Mouse (Mus musculus) midbrain, postnatal 0 days (tissue): Measurements from ENCODE around the gene Itgav. TPM values are rescaled to one million over a fixed set of nuclear protein-coding genes. Genes with fewer than 3 reads are reported as not detected.
A peak's percentile ranks its signal among the peaks of the same experiment; 100 is the strongest.

Source experiments
- ATAC-seq: fragments of 200-750 bp; cut with Nextera tagmentation; 2 replicates; pipeline ENCODE4 v1.8.0; 2017; ENCODE audit warnings: moderate number of reproducible peaks, mild to moderate bottlenecking, moderate TSS enrichment, moderate library complexity; ENCODE audit not compliant: low FRiP score
- DNase-seq: peaks from one replicate; pipeline ENCODE4 v3.0.0-alpha.2; 2015; ENCODE audit warnings: low spot score
- H3K27ac ChIP-seq: fragments of 300-500 bp; sonication (generic); 2 replicates; pipeline ENCODE4 v1.5.1; 2014; ENCODE audit warnings: low read depth, mild to moderate bottlenecking, low read length, mixed read lengths
- H3K27me3 ChIP-seq: fragments of 300-500 bp; sonication (generic); 2 replicates; pipeline ENCODE4 v1.6.1; 2014; ENCODE audit warnings: low read length, control low read depth, mixed read lengths; ENCODE audit not compliant: insufficient read depth
- H3K36me3 ChIP-seq: fragments of 300-500 bp; sonication (generic); 2 replicates; pipeline ENCODE4 v1.6.1; 2014; ENCODE audit warnings: low read length, control low read depth, mixed read lengths; ENCODE audit not compliant: insufficient read depth
- H3K4me1 ChIP-seq: fragments of 300-500 bp; sonication (generic); 2 replicates; pipeline ENCODE4 v1.6.1; 2014; ENCODE audit warnings: mild to moderate bottlenecking, control low read depth, antibody characterized with exemption, low read length, mixed read lengths; ENCODE audit not compliant: insufficient read depth
- H3K4me2 ChIP-seq: fragments of 300-500 bp; sonication (generic); 2 replicates; pipeline ENCODE4 v1.6.1; 2014; ENCODE audit warnings: low read depth, mild to moderate bottlenecking, low read length, mixed read lengths; ENCODE audit not compliant: poor library complexity, severe bottlenecking
- H3K4me3 ChIP-seq: fragments of 300-500 bp; sonication (generic); 2 replicates; pipeline ENCODE4 v1.5.1; 2014; ENCODE audit warnings: low read depth, mild to moderate bottlenecking, low read length, moderate library complexity
- H3K9ac ChIP-seq: fragments of 300-500 bp; sonication (generic); replicated peaks from 2 replicates; pipeline ENCODE4 v1.6.1; 2014; ENCODE audit warnings: mild to moderate bottlenecking, low read length, moderate library complexity, mixed read lengths; ENCODE audit not compliant: poor library complexity, severe bottlenecking
- H3K9me3 ChIP-seq: fragments of 300-500 bp; sonication (generic); 2 replicates; pipeline ENCODE4 v1.6.1; 2016; ENCODE audit warnings: low read length, control low read depth
- CTCF ChIP-seq: IDR thresholded peaks from 2 replicates; pipeline ENCODE4 v1.5.1; 2016; ENCODE audit warnings: antibody characterized with exemption, mild to moderate bottlenecking
- WGBS: fragments of 180-500 bp; shearing (Covaris S2); extraction: QIAGEN DNeasy Blood & Tissue Kit; methylation state at CpG from one replicate; pipeline ENCODE4 v1.1.7; 2014; 5-methylcytosine and 5-hydroxymethylcytosine counted together
- polyA plus RNA-seq: library from polyadenylated mRNA; unstranded; fragments of >200 nt; fragmentation: Nextera tagmentation; extraction: Ambion mirVana; gene quantifications from 2 replicates; pipeline ENCODE4 v1.2.1, GENCODE M21; 2015
- total RNA-seq: library from RNA; depleted of rRNA; stranded (reverse); fragments of >200 nt; gene quantifications from 2 replicates; pipeline ENCODE4 v1.2.3, GENCODE M21; 2014

The Itgav gene
- total and polyA plus RNA-seq, 2 experiments from 2014 or later = 30.7 to 30.8 TPM

DNA sequence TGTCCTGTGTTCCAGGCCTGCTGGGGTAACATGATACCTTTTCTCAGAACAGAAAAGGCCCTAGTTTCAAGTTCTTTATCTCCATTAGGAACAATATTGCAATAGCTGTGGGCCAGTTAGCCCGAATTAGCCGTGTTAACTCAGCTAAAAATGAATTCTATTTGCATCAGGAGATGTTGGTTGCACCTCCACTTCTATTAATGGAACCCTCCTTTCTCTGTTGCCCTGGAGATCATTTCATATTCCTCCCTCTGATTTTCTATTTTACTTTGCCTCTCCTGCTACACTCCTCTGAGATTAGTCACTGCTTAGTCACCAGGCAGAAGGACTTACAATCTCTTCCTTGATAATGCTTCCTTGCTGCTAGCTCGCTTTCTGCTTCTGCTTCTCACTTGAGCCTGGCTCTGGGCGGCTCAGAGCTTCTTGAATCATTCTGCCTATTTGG is 4.1 kb downstream of the Itgav start:
- Histone ChIP-seq H3K9ac (no peak overlapping the region), H3K36me3 (no peaks in the 10 kb centered on the region), H3K9me3 (no peaks in the 10 kb centered on the region), H3K4me2 (no peak overlapping the region), H3K27ac (no peak overlapping the region), H3K4me3 (no peak overlapping the region), H3K27me3 (peaks cover 4% of the 10 kb centered on the region; the same call in 1 of the 2 replicates), H3K4me1 (no peaks in the 10 kb centered on the region)
- 76% methylated on average over 4 of the region's 4 CpGs for WGBS
- no peak for DNase-seq
- no peak for TF ChIP-seq CTCF
- no peak for ATAC-seq

DNA sequence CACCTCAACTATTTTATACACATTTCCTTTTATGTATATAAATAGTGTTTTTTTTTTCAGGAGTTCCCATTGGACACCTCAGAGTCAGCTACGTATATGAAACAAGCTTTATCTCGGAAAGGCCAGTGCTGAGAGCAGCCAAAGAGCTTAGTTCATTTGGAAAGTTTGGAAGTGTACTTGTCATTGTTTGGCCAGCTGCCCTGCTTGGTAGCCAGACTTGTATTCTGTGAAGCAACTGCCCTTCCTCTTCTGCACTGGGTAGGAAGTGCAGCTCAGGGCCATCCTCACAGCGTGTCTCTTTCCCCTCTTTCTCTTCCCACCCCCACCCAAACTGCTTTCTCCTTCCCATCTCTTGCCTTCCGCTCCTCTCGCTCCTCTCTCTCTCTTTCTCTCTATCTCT is 5.1 kb downstream of the Itgav start:
- WGBS = 68% methylated on average over 5 of the region's 5 CpGs
- H3K9ac ChIP-seq = no peak overlapping the region
- DNase-seq (peak; percentile 54), ATAC-seq (no peak)
- no peak overlapping the region for H3K4me2 ChIP-seq
- TF ChIP-seq CTCF = no peak
- H3K4me1 ChIP-seq = no peaks in the 10 kb centered on the region
- no peak overlapping the region for H3K4me3 ChIP-seq
- no peaks in the 10 kb centered on the region for H3K9me3 ChIP-seq
- no peak overlapping the region for H3K27ac ChIP-seq
- H3K36me3 ChIP-seq = no peaks in the 10 kb centered on the region
- H3K27me3 ChIP-seq = peaks cover 4% of the 10 kb centered on the region; the same call in 1 of the 2 replicates

DNA sequence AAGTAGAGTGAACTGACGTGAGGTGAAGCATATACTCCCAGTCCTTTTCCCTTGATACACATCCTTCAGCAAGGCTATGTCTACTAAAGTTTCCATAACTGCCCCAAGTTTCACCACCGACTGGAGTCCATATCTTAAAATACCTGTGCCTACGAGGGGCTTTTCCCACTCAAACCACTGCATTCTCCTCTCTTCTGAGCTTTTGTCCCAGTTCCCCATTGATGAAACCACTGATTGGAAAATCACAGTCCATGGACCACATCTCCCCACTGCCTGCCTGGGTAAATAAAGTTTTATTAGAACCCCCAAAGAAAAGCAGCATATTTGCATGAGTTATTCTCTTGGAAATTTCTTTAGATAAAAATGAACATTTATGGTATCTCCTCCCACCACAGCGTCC is 8.7 kb downstream of the Itgav start:
- WGBS = 91% methylated on average over 4 of the region's 4 CpGs
- TF ChIP-seq CTCF = no peak
- H3K4me2 ChIP-seq = no peak overlapping the region
- no peaks in the 10 kb centered on the region for H3K4me1 ChIP-seq
- ATAC-seq = no peak
- H3K4me3 ChIP-seq = no peak overlapping the region
- H3K9ac ChIP-seq = no peak overlapping the region
- no peaks in the 10 kb centered on the region for H3K9me3 ChIP-seq
- no peak overlapping the region for H3K27ac ChIP-seq
- H3K27me3 ChIP-seq = no peaks in the 10 kb centered on the region
- no peaks in the 10 kb centered on the region for H3K36me3 ChIP-seq
- no peak for DNase-seq

DNA sequence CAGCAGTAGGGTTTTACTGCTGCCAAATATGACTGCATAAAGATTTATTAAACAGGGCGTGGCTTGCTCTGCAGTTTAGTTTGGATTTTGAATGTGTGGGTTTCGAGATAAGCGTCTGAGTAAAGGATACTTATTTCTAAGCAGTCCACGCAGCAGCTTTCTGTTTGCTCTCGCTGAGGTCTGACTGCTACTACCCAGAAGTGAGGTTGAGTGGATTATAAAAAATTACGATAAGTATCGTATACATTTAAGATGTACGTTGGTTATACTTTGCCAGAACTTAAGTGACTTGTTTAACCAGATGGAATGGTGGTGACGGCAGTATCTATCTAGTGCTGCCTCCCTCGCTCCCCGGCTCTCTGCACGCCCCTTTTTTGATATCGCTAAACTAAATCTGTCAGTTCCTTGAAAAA is 9.8 kb downstream of the Itgav start:
- no peaks in the 10 kb centered on the region for H3K9me3 ChIP-seq
- H3K4me1 ChIP-seq = no peaks in the 10 kb centered on the region
- H3K4me2 ChIP-seq = no peak overlapping the region
- TF ChIP-seq CTCF = no peak
- no peak overlapping the region for H3K27ac ChIP-seq
- H3K36me3 ChIP-seq = no peaks in the 10 kb centered on the region
- no peak overlapping the region for H3K4me3 ChIP-seq
- 93% methylated on average over 13 of the region's 13 CpGs for WGBS
- H3K9ac ChIP-seq = no peak overlapping the region
- no peaks in the 10 kb centered on the region for H3K27me3 ChIP-seq
- no peak for DNase-seq
- no peak for ATAC-seq

DNA sequence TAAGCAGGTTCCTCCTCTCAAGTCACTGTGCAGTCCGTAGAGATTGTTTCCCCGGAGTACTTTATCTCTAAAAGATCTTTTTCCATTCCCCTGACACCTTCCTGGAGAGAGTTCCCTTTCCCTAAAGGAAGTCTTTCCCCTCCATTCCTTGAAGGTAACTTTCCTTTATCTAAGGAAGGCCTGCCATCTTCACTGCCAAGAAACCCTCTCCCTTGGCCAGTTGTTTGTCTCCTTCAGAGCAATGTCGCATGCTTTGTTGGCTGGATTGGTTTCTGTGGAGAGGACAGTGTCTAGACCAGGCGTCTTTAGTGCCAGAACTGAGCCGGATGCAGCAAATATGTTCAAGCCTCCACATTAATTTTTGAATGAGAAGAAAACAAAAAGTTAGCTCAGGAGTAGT is 11.1 kb downstream of the Itgav start:
- Histone ChIP-seq H3K4me2 (no peak overlapping the region), H3K27me3 (no peaks in the 10 kb centered on the region), H3K9ac (no peak overlapping the region), H3K4me1 (no peaks in the 10 kb centered on the region), H3K27ac (no peak overlapping the region), H3K4me3 (no peak overlapping the region), H3K36me3 (no peaks in the 10 kb centered on the region), H3K9me3 (no peaks in the 10 kb centered on the region)
- no peak for DNase-seq
- no peak for ATAC-seq
- TF ChIP-seq CTCF = no peak
- WGBS = 75% methylated on average over 5 of the region's 5 CpGs

DNA sequence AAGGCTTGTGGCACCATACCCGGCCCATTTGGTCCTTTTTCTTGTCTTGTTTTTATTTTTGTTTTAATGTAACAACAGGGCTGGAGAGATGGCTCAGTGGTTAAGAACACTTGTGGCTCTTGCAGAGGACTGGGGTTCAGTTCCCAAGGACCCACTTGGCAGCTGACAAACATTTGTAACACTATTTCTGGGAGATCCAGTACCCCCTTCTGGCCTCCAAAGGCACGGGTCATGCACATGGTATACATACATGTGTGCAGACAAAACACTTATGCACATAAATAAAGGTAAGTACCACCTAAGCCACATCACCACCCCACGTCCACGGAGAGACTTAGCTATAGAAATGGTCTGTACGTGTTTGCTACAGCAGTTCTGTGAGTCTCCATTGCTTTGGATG is 12.6 kb downstream of the Itgav start:
- Histone ChIP-seq H3K9ac (no peak overlapping the region), H3K4me1 (no peaks in the 10 kb centered on the region), H3K27me3 (no peaks in the 10 kb centered on the region), H3K4me2 (no peak overlapping the region), H3K27ac (no peak overlapping the region), H3K36me3 (no peaks in the 10 kb centered on the region), H3K9me3 (no peaks in the 10 kb centered on the region), H3K4me3 (no peak overlapping the region)
- no peak for TF ChIP-seq CTCF
- ATAC-seq = no peak
- no peak for DNase-seq
- 91% methylated on average over 5 of the region's 5 CpGs for WGBS
